Mouse (Mus musculus): ENCODE measurements around the gene Nfib.
A peak's percentile ranks its signal among the peaks of the same experiment; 100 is the strongest.

The Nfib gene

GRCm38 (mm10) chr4:82408463-82409404 is 296.8 kb downstream of the Nfib start:
- DNase-seq, result peak; percentile 61

GRCm38 (mm10) chr4:82406511-82406910 is 299.0 kb downstream of the Nfib start:
- DNase-seq, result no peak

GRCm38 (mm10) chr4:82405791-82406190 is 299.8 kb downstream of the Nfib start:
- no peak for DNase-seq

GRCm38 (mm10) chr4:82403975-82404651 is 301.4 kb downstream of the Nfib start:
- peak; percentile 54 for DNase-seq

- DNase-seq, result no peak
Measured at GRCm38 (mm10) chr4:82402666-82403065, 302.9 kb downstream of the Nfib start.

GRCm38 (mm10) chr4:82401450-82402061 is 304.0 kb downstream of the Nfib start:
- no peak for DNase-seq

- peak; percentile 51 for DNase-seq
Measured at GRCm38 (mm10) chr4:82400536-82400935, 305.0 kb downstream of the Nfib start.

GRCm38 (mm10) chr4:82399406-82400380 is 305.9 kb downstream of the Nfib start:
- peak; percentile 64 for DNase-seq

GRCm38 (mm10) chr4:82398282-82398681 is 307.3 kb downstream of the Nfib start:
- DNase-seq, result no peak

GRCm38 (mm10) chr4:82396805-82397204 is 308.7 kb downstream of the Nfib start:
- no peak for DNase-seq

- no peak for DNase-seq
Measured at GRCm38 (mm10) chr4:82396003-82396402, 309.5 kb downstream of the Nfib start.

GRCm38 (mm10) chr4:82394346-82394745 is 311.2 kb downstream of the Nfib start:
- no peak for DNase-seq

GRCm38 (mm10) chr4:82393021-82393420 is 312.5 kb downstream of the Nfib start:
- peak; percentile 52 for DNase-seq

GRCm38 (mm10) chr4:82392496-82392895 is 313.1 kb downstream of the Nfib start:
- no peak for DNase-seq

- DNase-seq, result no peak
Measured at GRCm38 (mm10) chr4:82391726-82392472, 313.7 kb downstream of the Nfib start.

GRCm38 (mm10) chr4:82390545-82390944 is 315.0 kb downstream of the Nfib start:
- DNase-seq, result no peak

- no peak for DNase-seq
Measured at GRCm38 (mm10) chr4:82389876-82390275, 315.7 kb downstream of the Nfib start.

- DNase-seq, result no peak
Measured at GRCm38 (mm10) chr4:82387620-82388019, 317.9 kb downstream of the Nfib start.

- no peak for DNase-seq
Measured at GRCm38 (mm10) chr4:82386222-82386993, 319.1 kb downstream of the Nfib start.

- DNase-seq, result no peak
Measured at GRCm38 (mm10) chr4:82385638-82386037, 319.9 kb downstream of the Nfib start.
